Mouse (Mus musculus): ENCODE data around the gene Tom1l1.

- TF ChIP-seq CTCF (IDR thresholded peaks at IDR 0.05), result no peak
- no peak for TF ChIP-seq EP300 (IDR thresholded peaks at IDR 0.05)
These were observed 65.7 kb downstream of the Tom1l1 start for GRCm38 (mm10) chr11:90622500-90622899.
